Mouse (Mus musculus) embryonic facial prominence, embryonic 10.5 days (tissue): ENCODE measurements around the gene Exosc1. TPM values are rescaled to one million over a fixed set of nuclear protein-coding genes. Genes with fewer than 3 reads are reported as not detected.

Experiments used
- DNase-seq: peaks from one replicate; pipeline ENCODE4 v3.0.0-alpha.2; 2017; ENCODE audit warnings: low spot score
- H3K27ac ChIP-seq: fragments of 300-500 bp; sonication (generic); replicated peaks from 2 replicates; pipeline ENCODE4 v1.5.1; 2016; ENCODE audit warnings: mild to moderate bottlenecking
- H3K27me3 ChIP-seq: fragments of 300-500 bp; sonication (generic); replicated peaks from 2 replicates; pipeline ENCODE4 v1.6.1; 2016; ENCODE audit warnings: low read depth, mild to moderate bottlenecking; ENCODE audit not compliant: poor library complexity, severe bottlenecking
- H3K36me3 ChIP-seq: fragments of 300-500 bp; sonication (generic); replicated peaks from 2 replicates; pipeline ENCODE4 v1.6.1; 2016; ENCODE audit warnings: mild to moderate bottlenecking, moderate library complexity
- H3K4me1 ChIP-seq: fragments of 300-500 bp; sonication (generic); 2 replicates; pipeline ENCODE4 v1.6.1; 2016
- H3K4me3 ChIP-seq: fragments of 300-500 bp; sonication (generic); 2 replicates; pipeline ENCODE4 v1.5.1; 2016; ENCODE audit warnings: mild to moderate bottlenecking, moderate library complexity
- H3K9me3 ChIP-seq: fragments of 300-500 bp; sonication (generic); 2 replicates; pipeline ENCODE4 v1.6.1; 2016; ENCODE audit warnings: mild to moderate bottlenecking
- WGBS: fragments of 180-500 bp; shearing (Covaris S2); methylation state at CpG from one replicate; pipeline ENCODE4 v1.1.7; 2016; 5-methylcytosine and 5-hydroxymethylcytosine counted together
- polyA plus RNA-seq: library from polyadenylated mRNA; unstranded; fragments of >200 nt; fragmentation: Nextera tagmentation; extraction: Ambion mirVana; gene quantifications from 2 replicates; pipeline ENCODE4 v1.2.1, GENCODE M21; 2016

Exosc1 gene
- 94.3 and 96.8 TPM in 2 replicates for polyA plus RNA-seq

DNA sequence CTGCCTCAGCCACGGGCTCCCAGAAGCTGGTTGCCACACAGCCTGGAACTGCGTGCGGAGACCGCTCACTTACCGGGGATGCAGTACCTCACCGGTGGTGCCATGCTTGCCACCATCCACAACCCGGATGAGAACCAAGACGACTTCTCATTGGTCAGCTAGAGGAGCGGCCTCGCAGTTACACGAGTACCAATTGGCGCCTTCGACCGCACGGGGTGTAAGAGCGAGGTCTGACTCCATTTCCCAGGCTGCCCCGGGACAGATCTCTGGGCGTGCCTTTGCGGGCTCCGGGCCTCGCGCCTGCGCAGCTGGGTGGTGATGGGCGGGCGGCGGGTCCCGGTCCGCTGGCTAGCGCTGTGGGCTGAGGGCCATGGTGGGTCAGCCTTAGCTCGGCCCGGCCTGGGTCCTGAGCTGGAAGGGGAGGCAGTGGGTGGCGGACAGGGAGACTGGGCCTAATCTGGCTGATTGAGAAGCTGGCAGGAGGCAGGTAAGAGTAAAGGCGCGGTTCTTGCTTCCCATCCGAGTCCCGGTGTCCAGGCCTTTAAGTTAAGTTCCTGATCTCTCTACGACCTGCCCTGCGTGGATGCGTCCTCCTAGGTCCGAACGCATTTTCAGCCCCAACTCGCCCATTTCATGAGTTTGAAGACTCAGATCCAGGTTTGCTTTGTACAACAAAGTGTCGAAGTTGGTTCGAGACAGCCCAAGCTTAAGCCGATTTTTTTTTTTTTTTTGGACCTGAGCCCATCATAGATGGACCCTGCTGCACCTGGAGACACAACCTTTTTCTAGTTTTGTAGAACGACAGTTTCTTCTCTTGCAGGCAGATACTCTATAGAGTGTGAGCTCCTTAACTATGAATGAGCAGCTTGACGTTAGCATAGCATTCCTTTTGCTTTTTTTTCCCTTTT is at the start of gene Exosc1, which contains the start of gene Zdhhc16:
Gene Exosc1, minus strand, starts transcription at position 245 of the 908 bp plus-strand sequence.
Gene Zdhhc16, plus strand, starts transcription at position 302 of the 908 bp plus-strand sequence.
- Histone ChIP-seq H3K4me1 (peaks cover 22% of the 10 kb centered on the region), H3K4me3 (peak within 1 kb of the TSS; percentile 88), H3K9me3 (no peaks in the 10 kb centered on the region), H3K27me3 (no peaks in the 10 kb centered on the region), H3K27ac (peak within 1 kb of the TSS; percentile 85), H3K36me3 (peaks cover 56% of the 10 kb centered on the region)
- WGBS: under 1% methylated on average over 47 of the region's 47 CpGs
- DNase-seq: peak; percentile 98

DNA sequence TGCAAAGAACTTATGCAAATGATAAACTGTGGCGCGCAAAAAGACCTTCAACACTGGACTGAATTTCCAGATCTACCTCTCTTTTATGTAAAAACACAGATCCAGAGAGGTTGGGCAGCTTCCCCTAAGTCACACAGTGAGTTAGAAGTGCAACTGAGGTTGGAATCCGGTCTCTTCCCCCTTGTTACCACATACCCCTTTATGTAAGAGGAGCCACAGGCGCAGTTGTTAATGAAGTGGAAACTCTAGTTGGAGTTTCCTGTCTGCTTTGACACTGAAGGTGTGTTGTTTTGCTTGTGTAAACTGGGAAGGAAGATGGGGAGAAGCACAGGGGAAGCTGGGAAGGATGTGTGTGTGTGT is 49.5 kb upstream of the Exosc1 start:
- H3K4me3 ChIP-seq: peak overlapping the region; percentile 93
- H3K4me1 ChIP-seq: peaks cover 38% of the 10 kb centered on the region
- H3K9me3 ChIP-seq: no peaks in the 10 kb centered on the region
- WGBS: 3% methylated on average over 4 of the region's 4 CpGs
- H3K27ac ChIP-seq: peak overlapping the region; percentile 89
- peaks cover 15% of the 10 kb centered on the region for H3K27me3 ChIP-seq
- H3K36me3 ChIP-seq: peaks cover 2% of the 10 kb centered on the region; the same call in 1 of the 2 replicates
- DNase-seq: no peak

DNA sequence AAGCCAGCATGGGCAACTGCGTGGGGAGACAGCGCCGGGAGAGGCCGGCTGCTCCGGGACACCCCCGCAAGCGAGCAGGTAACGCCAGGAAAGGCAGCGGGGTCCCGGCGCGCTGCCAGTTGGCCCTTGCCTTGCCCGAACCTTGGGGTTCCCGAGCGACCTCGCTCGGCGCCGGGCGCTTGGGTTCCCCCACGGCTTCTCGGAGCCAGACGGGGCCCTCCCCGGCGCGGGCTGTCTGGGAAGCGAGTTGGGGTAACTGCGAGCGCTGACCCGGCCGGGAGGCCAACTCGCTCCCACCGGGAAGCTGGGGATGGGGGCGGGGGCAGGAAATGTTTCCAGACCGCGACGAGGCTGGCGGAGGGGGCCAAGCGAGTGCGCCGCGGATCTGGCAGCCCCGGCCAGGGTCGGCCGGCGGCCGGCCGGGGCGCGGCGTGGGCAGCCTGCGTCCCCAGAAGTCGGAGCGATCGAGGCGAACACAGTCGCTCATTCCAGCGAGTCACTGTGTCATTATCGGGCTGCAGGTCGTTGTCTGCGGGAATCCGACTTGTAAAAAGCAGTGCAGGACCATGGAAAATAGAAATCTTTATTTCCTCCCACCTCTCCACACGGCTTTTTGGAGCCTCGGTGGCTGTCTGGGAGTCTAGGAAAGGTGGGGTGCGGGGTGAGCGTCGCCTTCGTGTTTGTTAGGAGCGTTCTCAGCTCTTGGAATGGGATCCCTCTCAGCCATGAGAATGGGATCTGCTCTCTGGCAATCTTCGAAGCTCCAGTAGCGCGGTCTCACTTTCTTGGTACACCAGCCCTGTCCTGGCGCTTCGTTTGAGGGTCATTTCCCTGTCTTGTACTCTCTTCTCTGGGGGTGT is 48.9 kb upstream of the Exosc1 start:
- Histone ChIP-seq H3K27ac (peak overlapping the region; percentile 89), H3K27me3 (peaks cover 15% of the 10 kb centered on the region), H3K4me3 (peak overlapping the region; percentile 93), H3K9me3 (no peaks in the 10 kb centered on the region), H3K36me3 (peaks cover 5% of the 10 kb centered on the region), H3K4me1 (peaks cover 44% of the 10 kb centered on the region)
- WGBS: under 1% methylated on average over 74 of the region's 74 CpGs
- peak; percentile 67 for DNase-seq

DNA sequence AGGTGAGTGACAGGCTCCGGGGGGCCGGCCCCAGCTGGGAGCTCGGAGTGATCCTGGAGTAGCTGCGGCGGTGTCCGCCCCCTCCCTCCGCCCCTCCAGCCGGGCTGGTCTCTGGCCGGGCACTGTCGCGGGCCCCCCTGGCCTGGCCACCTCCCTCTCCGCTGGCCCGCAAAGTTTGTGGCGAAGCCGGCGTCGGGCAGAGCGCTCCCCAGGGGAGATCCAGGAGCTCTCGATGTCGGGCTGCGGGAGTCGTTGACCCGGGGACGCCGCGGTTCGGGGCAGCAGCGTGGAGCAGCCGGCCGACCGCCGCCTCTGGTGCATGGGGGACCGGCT is 48.3 kb upstream of the Exosc1 start, which contains the start of gene Ubtd1:
Gene Ubtd1, plus strand, starts transcription at position 169 of the 333 bp plus-strand sequence.
- under 1% methylated on average over 33 of the region's 33 CpGs for WGBS
- H3K9me3 ChIP-seq: no peaks in the 10 kb centered on the region

DNA sequence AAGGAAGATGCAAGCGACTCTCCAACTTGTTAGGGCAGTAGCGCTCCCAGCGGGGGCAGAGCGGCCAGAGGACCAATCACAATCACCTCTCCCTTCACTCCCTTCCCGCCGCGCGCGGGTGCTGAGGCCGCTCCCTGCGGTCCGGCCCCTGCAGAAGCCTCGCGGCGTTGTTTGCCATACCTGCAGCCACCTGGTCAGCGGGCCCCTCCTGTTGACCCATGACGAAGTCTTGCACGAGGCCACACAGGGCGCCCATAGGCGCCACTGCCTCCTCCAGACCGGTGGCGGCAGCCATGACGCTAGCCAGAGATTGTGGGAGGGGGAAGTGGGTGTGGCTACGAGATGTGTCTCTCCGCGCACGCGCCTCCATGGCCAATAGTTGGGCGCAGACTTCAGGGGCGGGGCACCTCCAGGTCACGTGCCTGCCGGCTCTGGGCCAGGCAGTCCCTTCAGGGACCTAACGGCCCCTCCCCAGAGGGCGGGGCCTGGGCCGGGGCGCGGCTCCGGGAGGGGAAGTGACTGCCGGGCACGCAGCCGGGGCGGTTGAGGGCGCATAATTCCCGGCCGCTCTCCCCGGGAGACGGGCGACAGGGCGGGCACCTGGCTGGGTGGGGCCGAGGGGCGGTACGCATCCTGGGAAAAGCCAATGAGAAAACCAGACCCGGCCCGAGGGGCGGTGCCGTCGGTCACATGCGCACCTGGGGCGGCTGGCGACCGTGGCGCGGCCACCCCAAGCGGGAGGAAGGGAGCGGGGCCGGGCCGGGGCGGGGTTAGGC is 47.8 kb upstream of the Exosc1 start, which contains the start of gene Mms19:
Gene Mms19, minus strand, starts transcription at position 339 of the 776 bp plus-strand sequence.
- H3K27me3 ChIP-seq: peaks cover 15% of the 10 kb centered on the region
- no peaks in the 10 kb centered on the region for H3K9me3 ChIP-seq
- DNase-seq: peak; percentile 99
- H3K27ac ChIP-seq: peak within 1 kb of the TSS; percentile 89
- H3K4me3 ChIP-seq: peak within 1 kb of the TSS; percentile 93
- WGBS: under 1% methylated on average over 68 of the region's 68 CpGs
- peaks cover 9% of the 10 kb centered on the region for H3K36me3 ChIP-seq
- peaks cover 50% of the 10 kb centered on the region for H3K4me1 ChIP-seq

More for the DNA sequence above, 48.3 kb upstream of the Exosc1 start, which contains the start of gene Ubtd1:
- peak within 1 kb of the TSS; percentile 93 for H3K4me3 ChIP-seq
- DNase-seq: no peak
- peak within 1 kb of the TSS; percentile 89 for H3K27ac ChIP-seq
- peaks cover 49% of the 10 kb centered on the region for H3K4me1 ChIP-seq
- H3K36me3 ChIP-seq: peaks cover 8% of the 10 kb centered on the region
- H3K27me3 ChIP-seq: peaks cover 15% of the 10 kb centered on the region

DNA sequence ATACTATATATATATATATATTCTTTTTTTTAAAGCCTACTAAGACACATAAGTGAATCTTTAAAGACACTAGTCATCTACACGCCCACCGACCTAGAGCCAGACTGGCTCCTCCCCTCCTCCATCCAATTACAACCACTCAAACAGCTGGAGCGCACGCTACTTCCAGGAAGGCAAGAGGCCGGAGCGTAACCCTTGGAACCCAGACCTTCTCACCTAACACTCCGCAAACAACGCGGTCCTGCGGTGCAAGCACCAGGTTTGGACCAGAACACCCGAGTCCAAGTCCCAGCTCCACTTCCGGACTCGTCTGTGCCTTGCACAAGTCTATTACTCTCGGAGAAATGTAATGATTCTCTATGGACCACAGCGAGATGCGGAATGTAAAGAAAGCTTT is 47.2 kb upstream of the Exosc1 start:
- no peaks in the 10 kb centered on the region for H3K9me3 ChIP-seq
- peak overlapping the region; percentile 93 for H3K4me3 ChIP-seq
- peaks cover 15% of the 10 kb centered on the region for H3K27me3 ChIP-seq
- H3K36me3 ChIP-seq: peaks cover 11% of the 10 kb centered on the region
- H3K27ac ChIP-seq: peak overlapping the region; percentile 89
- peaks cover 50% of the 10 kb centered on the region for H3K4me1 ChIP-seq
- DNase-seq: peak; percentile 76
- under 1% methylated on average over 16 of the region's 16 CpGs for WGBS

DNA sequence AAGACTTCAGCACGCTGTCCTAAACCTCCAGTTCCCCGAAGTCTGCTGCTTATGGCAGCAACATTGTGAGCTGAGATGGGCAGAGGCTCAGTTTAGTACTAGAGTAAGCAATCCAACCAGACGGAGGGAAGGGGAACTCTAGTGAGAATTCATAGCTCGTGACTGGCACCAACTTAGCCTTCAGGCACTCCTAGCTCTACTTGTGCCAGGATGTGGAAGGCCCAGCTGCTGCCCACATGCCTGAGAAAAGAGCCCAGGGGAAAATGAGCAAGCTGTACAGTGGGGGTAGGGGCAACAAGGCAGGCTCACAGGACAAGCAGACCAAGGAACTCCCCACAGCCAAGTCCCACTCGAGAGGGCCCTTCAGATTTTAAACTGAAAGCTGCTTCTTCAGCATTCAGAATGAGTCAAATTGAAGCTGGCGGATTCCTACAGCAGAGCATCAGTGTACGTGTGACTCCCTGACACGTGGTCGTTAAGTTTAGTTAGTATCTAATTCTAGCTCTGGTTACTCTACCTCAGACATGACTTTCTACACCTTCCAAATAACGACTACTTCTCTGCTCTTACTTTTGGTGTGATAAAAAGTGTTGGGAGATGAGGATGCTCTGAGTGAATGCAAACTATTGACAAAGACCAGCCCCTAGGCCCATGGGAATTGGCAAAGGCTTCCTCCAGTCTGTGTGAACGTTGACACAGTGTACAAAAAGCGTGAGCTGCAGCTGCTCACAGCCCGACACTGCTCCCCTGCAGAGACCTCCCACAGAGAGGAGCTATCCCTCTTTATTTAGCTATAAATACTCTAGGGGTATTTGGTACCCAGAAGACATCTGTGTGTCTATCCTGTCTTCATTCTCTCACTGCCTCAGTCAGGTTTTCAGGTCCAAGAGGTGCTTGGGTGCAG is 40.9 kb upstream of the Exosc1 start:
- WGBS: 65% methylated on average over 13 of the region's 13 CpGs
- DNase-seq: no peak
- H3K27me3 ChIP-seq: no peaks in the 10 kb centered on the region
- H3K4me1 ChIP-seq: peaks cover 31% of the 10 kb centered on the region
- H3K9me3 ChIP-seq: no peaks in the 10 kb centered on the region
- no peak overlapping the region for H3K4me3 ChIP-seq
- H3K27ac ChIP-seq: no peak overlapping the region
- H3K36me3 ChIP-seq: peaks cover 28% of the 10 kb centered on the region

DNA sequence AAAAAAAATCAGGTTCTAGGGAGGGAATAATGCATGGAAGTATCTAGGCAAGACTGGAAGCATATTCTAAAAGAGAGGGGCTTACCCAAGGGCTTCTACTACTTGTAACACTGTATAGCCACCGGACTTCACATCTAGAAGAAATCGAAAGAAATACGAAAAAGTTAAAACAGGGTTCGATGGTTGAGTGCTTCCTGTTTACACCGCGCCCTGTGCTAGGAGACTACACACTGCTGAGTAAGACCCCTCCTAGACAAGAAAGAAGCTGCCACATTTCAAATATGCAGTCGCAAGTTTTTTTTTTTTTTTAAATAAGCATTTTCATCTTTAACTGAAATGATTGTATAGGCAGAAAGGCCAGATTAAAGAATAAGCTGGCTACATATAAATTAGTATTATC is 36.4 kb upstream of the Exosc1 start:
- H3K36me3 ChIP-seq: peaks cover 56% of the 10 kb centered on the region
- WGBS: 96% methylated on average over 7 of the region's 7 CpGs

DNA sequence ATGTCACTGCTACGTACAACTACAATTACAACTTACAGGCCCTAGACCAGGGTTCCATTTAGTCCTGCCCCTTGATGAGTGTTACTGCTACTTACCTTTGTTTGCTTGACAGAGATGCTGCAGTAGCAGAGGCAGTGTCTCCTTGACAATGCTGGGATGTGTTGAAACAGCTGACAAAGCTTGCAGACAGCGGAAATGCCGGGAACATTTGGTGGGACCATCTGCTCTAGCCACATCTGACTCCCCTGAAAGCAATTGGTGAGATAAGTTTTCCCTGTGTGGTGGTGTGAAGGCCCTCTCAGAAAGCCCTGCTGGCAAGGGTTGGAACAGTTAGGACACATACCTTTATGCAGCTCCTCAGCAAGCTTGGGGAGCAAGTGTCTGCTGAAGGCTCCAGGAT is 20.4 kb upstream of the Exosc1 start:
- no peaks in the 10 kb centered on the region for H3K9me3 ChIP-seq
- no peaks in the 10 kb centered on the region for H3K27me3 ChIP-seq
- WGBS: 93% methylated on average over 3 of the region's 3 CpGs
- H3K4me1 ChIP-seq: no peaks in the 10 kb centered on the region
- H3K27ac ChIP-seq: no peak overlapping the region
- H3K36me3 ChIP-seq: peaks cover 99% of the 10 kb centered on the region
- no peak for DNase-seq
- H3K4me3 ChIP-seq: no peak overlapping the region

More for the DNA sequence above, 36.4 kb upstream of the Exosc1 start:
- Histone ChIP-seq H3K27ac (no peak overlapping the region), H3K4me3 (no peak overlapping the region), H3K4me1 (peaks cover 9% of the 10 kb centered on the region), H3K27me3 (no peaks in the 10 kb centered on the region), H3K9me3 (no peaks in the 10 kb centered on the region)
- DNase-seq: no peak

DNA sequence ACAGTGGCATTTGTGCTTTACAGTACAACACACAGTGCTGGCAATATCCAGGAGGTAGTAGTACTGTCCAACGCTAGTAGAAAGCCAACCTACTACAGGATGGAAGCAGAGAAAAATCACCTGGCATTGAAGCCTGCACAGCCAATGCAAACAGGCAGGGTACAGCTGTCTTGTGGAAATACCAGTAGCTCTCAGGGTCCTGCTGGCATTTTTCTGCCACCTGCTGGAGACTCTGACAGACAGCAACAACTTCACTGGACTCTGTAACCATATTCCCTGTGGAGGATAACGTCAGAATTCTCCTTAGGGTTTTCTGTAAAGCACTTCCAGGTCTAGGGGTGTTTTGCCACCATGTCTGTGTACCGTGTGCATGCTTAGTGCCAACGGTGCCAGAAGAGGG is 19.1 kb upstream of the Exosc1 start:
- 83% methylated on average over 4 of the region's 4 CpGs for WGBS
- no peaks in the 10 kb centered on the region for H3K4me1 ChIP-seq
- DNase-seq: no peak

DNA sequence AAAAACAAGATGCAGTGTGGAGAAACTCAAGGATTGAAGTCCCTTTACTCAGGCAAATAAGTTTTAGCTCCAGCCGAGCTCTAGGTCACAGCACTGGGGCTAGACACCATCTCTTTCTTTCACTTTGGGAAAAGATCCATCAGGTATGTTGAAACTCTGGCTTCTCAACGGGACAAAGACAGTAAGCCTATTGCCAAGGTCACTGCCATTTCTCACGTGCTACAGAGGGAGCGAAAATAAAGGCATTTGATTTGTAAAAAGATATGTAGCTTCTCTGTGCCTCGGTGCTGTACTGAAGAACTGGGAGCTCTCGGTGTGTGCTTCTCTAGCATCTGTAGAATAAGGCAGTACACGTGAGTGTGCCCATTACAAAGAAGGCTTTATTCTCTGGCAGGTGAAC is 10.6 kb upstream of the Exosc1 start:
- DNase-seq: no peak
- no peaks in the 10 kb centered on the region for H3K4me1 ChIP-seq
- no peak overlapping the region for H3K27ac ChIP-seq
- 88% methylated on average over 7 of the region's 7 CpGs for WGBS
- H3K9me3 ChIP-seq: peaks cover 5% of the 10 kb centered on the region; the same call in 1 of the 2 replicates
- H3K27me3 ChIP-seq: no peaks in the 10 kb centered on the region
- no peak overlapping the region for H3K4me3 ChIP-seq
- H3K36me3 ChIP-seq: peaks cover 99% of the 10 kb centered on the region

More for the DNA sequence above, 19.1 kb upstream of the Exosc1 start:
- Histone ChIP-seq H3K36me3 (peaks cover 99% of the 10 kb centered on the region), H3K4me3 (no peak overlapping the region), H3K27me3 (no peaks in the 10 kb centered on the region), H3K9me3 (no peaks in the 10 kb centered on the region), H3K27ac (no peak overlapping the region)
